Mouse (Mus musculus) brain, adult 2 months (tissue): ENCODE measurements at regions not wholly inside any gene's neighbourhood (a gene's known extent, or its start where the extent isn't known, plus 50 kb on each side); places are given as distances from the start of the nearest gene placed in this dataset.

Source experiments
- DNase-seq: peaks from one replicate; pipeline ENCODE4 v3.0.0; 2011; ENCODE audit warnings: low read depth, low spot score

DNA sequence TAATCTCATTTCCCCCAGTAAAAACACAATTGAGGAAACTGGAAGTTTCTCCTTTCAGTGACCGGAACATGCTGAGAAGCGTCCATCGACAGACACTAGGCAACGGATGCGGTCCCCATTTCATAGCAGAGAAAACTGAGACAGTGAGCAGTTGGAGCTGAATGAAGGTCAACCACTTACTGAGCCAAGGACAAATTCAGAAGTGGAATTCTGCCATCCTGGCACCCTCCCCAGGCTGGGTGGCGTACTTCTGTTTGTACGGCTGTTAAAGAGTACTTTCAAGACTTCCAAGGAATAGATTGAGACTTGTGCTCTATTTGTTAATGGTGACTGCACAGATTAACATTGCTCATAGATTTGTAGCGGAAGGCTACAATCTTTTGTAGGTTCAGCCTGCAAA, 54.2 kb upstream of the Bhlhe40 start:
- peak; percentile 42 for DNase-seq

DNA sequence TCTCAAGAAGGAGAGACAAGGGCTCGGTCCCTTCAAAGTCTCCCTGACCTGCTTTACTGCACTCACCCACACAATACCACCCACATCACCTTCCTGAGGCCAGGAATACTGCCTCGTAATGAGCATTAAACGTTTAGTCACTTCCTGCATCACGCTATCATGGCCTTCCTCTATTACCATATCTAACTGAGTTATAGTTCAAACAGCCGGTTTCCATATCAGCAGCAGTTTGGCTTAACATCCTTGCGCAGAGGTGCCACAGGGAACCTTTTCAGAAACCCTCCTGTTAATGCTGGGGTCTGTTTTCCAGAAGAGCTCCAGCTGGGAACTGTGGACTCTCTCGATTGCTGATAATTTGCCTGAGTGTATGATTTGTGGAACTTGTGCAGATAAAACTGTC, 52.1 kb upstream of the Bhlhe40 start:
- no peak for DNase-seq
